Mouse (Mus musculus) stomach, postnatal 0 days (tissue): ENCODE data around the gene Adra1b.

Experiments used
- CTCF ChIP-seq: IDR thresholded peaks from 2 replicates; pipeline ENCODE4 v1.5.1; 2016; ENCODE audit warnings: antibody characterized with exemption, low read depth, mild to moderate bottlenecking, moderate library complexity
- EP300 ChIP-seq: optimal IDR thresholded peaks from 2 replicates; pipeline ENCODE3; 2016; ENCODE audit warnings: antibody characterized with exemption

- TF ChIP-seq EP300 (no peak), CTCF (no peak)
Measured at GRCm38 (mm10) chr11:43940501-43941202, 39.6 kb upstream of the Adra1b start.
